Mouse (Mus musculus): ENCODE data around the gene Peli3.

DNA sequence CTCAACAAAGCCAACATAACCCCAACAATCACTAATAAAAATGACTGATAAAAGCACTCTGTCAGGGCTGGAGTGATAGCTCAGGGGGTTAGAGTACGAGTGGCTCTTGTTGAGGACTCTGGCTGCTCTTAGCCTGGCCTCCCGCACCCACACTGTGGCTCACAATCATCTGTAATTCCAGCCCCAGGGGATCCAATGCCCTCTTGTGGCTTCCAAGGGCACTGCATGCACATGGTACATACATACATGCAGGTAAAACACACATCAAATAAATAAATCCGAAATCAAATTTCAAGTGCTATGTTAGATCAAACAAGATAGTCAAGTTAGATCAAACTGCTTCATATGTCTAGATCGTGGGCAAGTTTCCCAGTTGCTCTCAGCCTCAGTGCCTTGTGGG lies 34.8 kb downstream of the Peli3 start:
- peak; percentile 61 for TF ChIP-seq CTCF (IDR thresholded peaks at IDR 0.05; ENCODE audit: low read depth, low read length)
- no peak for TF ChIP-seq EP300 (IDR thresholded peaks at IDR 0.05; ENCODE audit: insufficient read depth, low read depth, low read length)
